Mouse (Mus musculus): ENCODE results near the gene Por. TPM values are rescaled to one million over a fixed set of nuclear protein-coding genes. Genes with fewer than 3 reads are reported as not detected.
A peak's percentile ranks its signal among the peaks of the same experiment; 100 is the strongest.

The Por gene
- 17.6 and 28.4 TPM in 2 replicates for polyA plus RNA-seq (2011; ENCODE audit: insufficient read depth, insufficient read length, low replicate concordance, missing spikeins)

- H3K4me1 ChIP-seq (ENCODE audit: control insufficient read depth, insufficient read depth, low read length), result peaks cover 4% of the 10 kb centered on the region
- TF ChIP-seq CTCF (IDR thresholded peaks at IDR 0.05; ENCODE audit: control insufficient read depth, insufficient read depth, low read length) (no peak), POLR2A (IDR thresholded peaks at IDR 0.05; ENCODE audit: borderline replicate concordance, control insufficient read depth, low read depth, low read length) (no peak)
- no peak within 1 kb of the TSS for H3K27ac ChIP-seq (ENCODE audit: control insufficient read depth, insufficient read depth, low read depth, low read length, poor library complexity)
- WGBS, result 35% methylated on average over 9 of the region's 9 CpGs
- no peak within 1 kb of the TSS for H3K4me3 ChIP-seq (replicated peaks; ENCODE audit: control insufficient read depth, low read depth, low read length)
Measured at GRCm38 (mm10) chr5:135669741-135670275, at the start of gene Por. TSS of gene Por (plus strand) at chr5:135670033.

GRCm38 (mm10) chr5:135620526-135620925 is 49.3 kb upstream of the Por start:
- Histone ChIP-seq H3K27ac (ENCODE audit: control insufficient read depth, insufficient read depth, low read depth, low read length, poor library complexity) (no peak overlapping the region), H3K4me1 (ENCODE audit: control insufficient read depth, insufficient read depth, low read length) (no peaks in the 10 kb centered on the region), H3K4me3 (replicated peaks; ENCODE audit: control insufficient read depth, low read depth, low read length) (no peak overlapping the region)
- 87% methylated on average over 9 of the region's 9 CpGs for WGBS
- no peak for TF ChIP-seq POLR2A (IDR thresholded peaks at IDR 0.05; ENCODE audit: borderline replicate concordance, control insufficient read depth, low read depth, low read length)
- TF ChIP-seq CTCF (IDR thresholded peaks at IDR 0.05; ENCODE audit: control insufficient read depth, insufficient read depth, low read length), result no peak

- no peaks in the 10 kb centered on the region for H3K4me1 ChIP-seq (ENCODE audit: control insufficient read depth, insufficient read depth, low read length)
- no peak overlapping the region for H3K27ac ChIP-seq (ENCODE audit: control insufficient read depth, insufficient read depth, low read depth, low read length, poor library complexity)
- TF ChIP-seq POLR2A (IDR thresholded peaks at IDR 0.05; ENCODE audit: borderline replicate concordance, control insufficient read depth, low read depth, low read length) (no peak), CTCF (IDR thresholded peaks at IDR 0.05; ENCODE audit: control insufficient read depth, insufficient read depth, low read length) (no peak)
- no peak overlapping the region for H3K4me3 ChIP-seq (replicated peaks; ENCODE audit: control insufficient read depth, low read depth, low read length)
- WGBS, result 82% methylated on average over 10 of the region's 10 CpGs
Measured at GRCm38 (mm10) chr5:135621725-135622124, 48.1 kb upstream of the Por start.

GRCm38 (mm10) chr5:135623006-135623563 is 46.7 kb upstream of the Por start:
- no peak overlapping the region for H3K4me3 ChIP-seq (replicated peaks; ENCODE audit: control insufficient read depth, low read depth, low read length)
- H3K27ac ChIP-seq (ENCODE audit: control insufficient read depth, insufficient read depth, low read depth, low read length, poor library complexity), result no peak overlapping the region
- TF ChIP-seq POLR2A (IDR thresholded peaks at IDR 0.05; ENCODE audit: borderline replicate concordance, control insufficient read depth, low read depth, low read length) (no peak), CTCF (IDR thresholded peaks at IDR 0.05; ENCODE audit: control insufficient read depth, insufficient read depth, low read length) (no peak)
- WGBS, result 91% methylated on average over 18 of the region's 18 CpGs
- H3K4me1 ChIP-seq (ENCODE audit: control insufficient read depth, insufficient read depth, low read length), result no peaks in the 10 kb centered on the region

GRCm38 (mm10) chr5:135628916-135629315 is 40.9 kb upstream of the Por start:
- H3K4me3 ChIP-seq (replicated peaks; ENCODE audit: control insufficient read depth, low read depth, low read length), result no peak overlapping the region
- WGBS, result 49% methylated on average over 10 of the region's 10 CpGs
- H3K4me1 ChIP-seq (ENCODE audit: control insufficient read depth, insufficient read depth, low read length), result no peaks in the 10 kb centered on the region; the same call in 1 of the 2 replicates
- TF ChIP-seq POLR2A (IDR thresholded peaks at IDR 0.05; ENCODE audit: borderline replicate concordance, control insufficient read depth, low read depth, low read length), result no peak
- no peak for TF ChIP-seq CTCF (IDR thresholded peaks at IDR 0.05; ENCODE audit: control insufficient read depth, insufficient read depth, low read length)
- no peak overlapping the region for H3K27ac ChIP-seq (ENCODE audit: control insufficient read depth, insufficient read depth, low read depth, low read length, poor library complexity)

GRCm38 (mm10) chr5:135629401-135629800 is 40.4 kb upstream of the Por start:
- WGBS, result 79% methylated on average over 3 of the region's 3 CpGs
- Histone ChIP-seq H3K27ac (ENCODE audit: control insufficient read depth, insufficient read depth, low read depth, low read length, poor library complexity) (no peak overlapping the region), H3K4me1 (ENCODE audit: control insufficient read depth, insufficient read depth, low read length) (no peaks in the 10 kb centered on the region; the same call in 1 of the 2 replicates), H3K4me3 (replicated peaks; ENCODE audit: control insufficient read depth, low read depth, low read length) (no peak overlapping the region)
- TF ChIP-seq POLR2A (IDR thresholded peaks at IDR 0.05; ENCODE audit: borderline replicate concordance, control insufficient read depth, low read depth, low read length), result no peak
- no peak for TF ChIP-seq CTCF (IDR thresholded peaks at IDR 0.05; ENCODE audit: control insufficient read depth, insufficient read depth, low read length)

- 24% methylated on average over 3 of the region's 3 CpGs for WGBS
- TF ChIP-seq POLR2A (IDR thresholded peaks at IDR 0.05; ENCODE audit: borderline replicate concordance, control insufficient read depth, low read depth, low read length), result no peak
- TF ChIP-seq CTCF (IDR thresholded peaks at IDR 0.05; ENCODE audit: control insufficient read depth, insufficient read depth, low read length), result no peak
- Histone ChIP-seq H3K4me1 (ENCODE audit: control insufficient read depth, insufficient read depth, low read length) (no peaks in the 10 kb centered on the region; the same call in 1 of the 2 replicates), H3K4me3 (replicated peaks; ENCODE audit: control insufficient read depth, low read depth, low read length) (no peak overlapping the region), H3K27ac (ENCODE audit: control insufficient read depth, insufficient read depth, low read depth, low read length, poor library complexity) (no peak overlapping the region)
Measured at GRCm38 (mm10) chr5:135630598-135630997, 39.2 kb upstream of the Por start.

GRCm38 (mm10) chr5:135632117-135632796 is 37.6 kb upstream of the Por start, which contains the start of gene Rhbdd2:
TSS of gene Rhbdd2 (plus strand) at chr5:135632618.
- H3K27ac ChIP-seq (ENCODE audit: control insufficient read depth, insufficient read depth, low read depth, low read length, poor library complexity), result peak within 1 kb of the TSS; percentile 32
- peak; percentile 80; the same call in 1 of the 2 replicates for TF ChIP-seq POLR2A (IDR thresholded peaks at IDR 0.05; ENCODE audit: borderline replicate concordance, control insufficient read depth, low read depth, low read length)
- peak; percentile 22; the same call in 1 of the 2 replicates for TF ChIP-seq CTCF (IDR thresholded peaks at IDR 0.05; ENCODE audit: control insufficient read depth, insufficient read depth, low read length)

More at GRCm38 (mm10) chr5:135632117-135632796, 37.6 kb upstream of the Por start, which contains the start of gene Rhbdd2:
- peak within 1 kb of the TSS; percentile 88 for H3K4me3 ChIP-seq (replicated peaks; ENCODE audit: control insufficient read depth, low read depth, low read length)
- no peaks in the 10 kb centered on the region; the same call in 1 of the 2 replicates for H3K4me1 ChIP-seq (ENCODE audit: control insufficient read depth, insufficient read depth, low read length)
- WGBS, result 10% methylated on average over 30 of the region's 30 CpGs

All from bone marrow, adult 2 months (tissue).